ENCODE assay signal across 8 mouse cellular contexts in the genomic region with DNA sequence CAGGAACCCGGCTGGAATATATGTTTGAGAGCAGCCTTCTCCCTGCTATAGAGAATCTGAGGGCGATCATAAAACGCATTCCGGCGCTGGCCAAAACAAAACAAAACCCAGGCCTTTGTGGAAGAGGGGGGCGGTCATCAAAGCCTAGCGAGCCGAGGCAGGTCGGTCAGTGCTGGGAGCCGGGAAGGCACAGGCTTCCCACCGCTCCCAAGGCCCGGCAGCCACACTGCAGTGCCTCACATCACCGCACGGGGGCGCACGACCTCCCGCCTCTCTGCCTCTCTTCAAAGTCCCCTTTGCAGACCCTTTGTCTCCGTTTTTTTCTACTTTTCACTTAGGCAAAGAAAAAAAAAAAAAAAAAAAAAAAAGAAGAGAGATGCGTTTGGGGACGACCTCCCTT. TPM values are rescaled to one million over a fixed set of nuclear protein-coding genes. Genes with fewer than 3 reads are reported as not detected.
A peak's percentile ranks its signal among the peaks of the same experiment; 100 is the strongest.
DNase-seq lines count a peak whose midpoint lies in the region; ATAC-seq and TF ChIP-seq lines count a peak whose summit lies in the region.

No protein-coding gene starts in this region.

- H3K27me3 ChIP-seq in embryonic facial prominence, embryonic 13.5 days, result 0 out of 2 replicates have a peak, but pooled peaks cover 3% of the 10 kb centered on the region
- H3K27me3 ChIP-seq in lung, postnatal 0 days (replicated peaks; ENCODE audit: insufficient read depth, low read length), result no peaks in the 10 kb centered on the region

- peak overlapping the region; percentile 22; the same call in 1 of the 2 replicates for H3K4me3 ChIP-seq in embryonic facial prominence, embryonic 13.5 days
- no peak overlapping the region for H3K4me3 ChIP-seq in lung, postnatal 0 days (ENCODE audit: low read depth, low read length)

- H3K4me1 ChIP-seq in embryonic facial prominence, embryonic 13.5 days, result peaks cover 13% of the 10 kb centered on the region
- H3K4me1 ChIP-seq in lung, postnatal 0 days (ENCODE audit: insufficient read depth, low read depth, low read length), result no peaks in the 10 kb centered on the region

- peak; percentile 89 for TF ChIP-seq CTCF in lung, postnatal 0 days (IDR thresholded peaks at IDR 0.05)

- peak; percentile 56 to 60 for DNase-seq in B cell, adult 2 months
- peak; percentile 85 for DNase-seq in adrenal gland, postnatal 10 days
- peak; percentile 68 to 82 for DNase-seq in heart, postnatal 10 days
- peak; percentile 88 to 89 for DNase-seq in kidney, postnatal 4 days
- DNase-seq in lung, postnatal 0 days (ENCODE audit: low spot score), result peak; percentile 52
- DNase-seq in retina, postnatal 7 days (ENCODE audit: low read depth, low spot score), result peak; percentile 51
- DNase-seq in yolk sac, embryonic 10.5 days (ENCODE audit: low spot score), result peak; percentile 64

- peak overlapping the region; percentile 64 for H3K9ac ChIP-seq in embryonic facial prominence, embryonic 13.5 days
- no peak overlapping the region for H3K9ac ChIP-seq in lung, postnatal 0 days (replicated peaks; ENCODE audit: low read depth)

- no peak for ATAC-seq in embryonic facial prominence, embryonic 13.5 days (ENCODE audit: insufficient number of reproducible peaks, insufficient read depth, low FRiP score, low TSS enrichment, low read depth)
- ATAC-seq in lung, postnatal 0 days, result no peak; the same call in 1 of the 2 replicates

- TF ChIP-seq EP300 in lung, postnatal 0 days (IDR thresholded peaks at IDR 0.05), result no peak

- H3K4me2 ChIP-seq in embryonic facial prominence, embryonic 13.5 days, result peak overlapping the region; percentile 50
- no peak overlapping the region for H3K4me2 ChIP-seq in lung, postnatal 0 days (replicated peaks; ENCODE audit: low read depth, low read length)

- H3K9me3 ChIP-seq in embryonic facial prominence, embryonic 13.5 days, result no peaks in the 10 kb centered on the region
- H3K9me3 ChIP-seq in lung, postnatal 0 days (ENCODE audit: low read length), result no peaks in the 10 kb centered on the region

- 2% methylated on average over 20 of the region's 20 CpGs for WGBS in embryonic facial prominence, embryonic 13.5 days
- 3% methylated on average over 20 of the region's 20 CpGs for WGBS in lung, postnatal 0 days

- intact Hi-C loops in heart, postnatal 10 days (cut with DNase I), result no loop called here

- no peak overlapping the region for H3K27ac ChIP-seq in embryonic facial prominence, embryonic 13.5 days
- no peak overlapping the region for H3K27ac ChIP-seq in lung, postnatal 0 days (ENCODE audit: low read length)

- H3K36me3 ChIP-seq in embryonic facial prominence, embryonic 13.5 days, result no peaks in the 10 kb centered on the region
- no peaks in the 10 kb centered on the region for H3K36me3 ChIP-seq in lung, postnatal 0 days (ENCODE audit: insufficient read depth, low read length)

RNA-seq across cellular contexts. Expression of a gene that starts 23.8 kb away (rescaled TPM):
- under 1 TPM in 1 of 2 experiments, not detected in 1; 0.12 TPM for total RNA-seq in adrenal gland, postnatal 10 days (2021)
- 45.2 and 50.1 TPM in 2 replicates for polyA plus RNA-seq in embryonic facial prominence, embryonic 13.5 days (2015; fragmentation: Nextera tagmentation; extraction: Ambion mirVana)
- under 1 TPM; 0.12 to 0.17 TPM for total RNA-seq in heart, postnatal 10 days (2021)
- 0.87 and 1.1 TPM in 2 replicates for polyA plus RNA-seq in lung, postnatal 0 days (2015; fragmentation: Nextera tagmentation; extraction: Ambion mirVana)

RNA-seq across cellular contexts. Expression of a gene that starts 47.2 kb away (rescaled TPM):
- total RNA-seq in adrenal gland, postnatal 10 days (2021), result 10 to 100 TPM; 24.8 to 46.9 TPM
- 81.8 and 86.1 TPM in 2 replicates for polyA plus RNA-seq in embryonic facial prominence, embryonic 13.5 days (2015; fragmentation: Nextera tagmentation; extraction: Ambion mirVana)
- 10 to 100 TPM; 24.3 to 28.6 TPM for total RNA-seq in heart, postnatal 10 days (2021)
- 14.8 and 19.6 TPM in 2 replicates for polyA plus RNA-seq in lung, postnatal 0 days (2015; fragmentation: Nextera tagmentation; extraction: Ambion mirVana)
